Mouse (Mus musculus) bone marrow, adult 2 months (tissue): Measurements from ENCODE around the gene Bach1.

Source experiments
- CTCF ChIP-seq: fragments of 200-500 bp; IDR thresholded peaks from 2 replicates; pipeline ENCODE4 v1.5.1; 2011; ENCODE audit warnings: low read length, control low read depth; ENCODE audit not compliant: control insufficient read depth, insufficient read depth
- POLR2A ChIP-seq: fragments of 200-500 bp; IDR thresholded peaks from 2 replicates; pipeline ENCODE4 v1.6.1; 2011; ENCODE audit warnings: low read depth, mild to moderate bottlenecking, control low read depth, low read length, borderline replicate concordance; ENCODE audit not compliant: control insufficient read depth

DNA sequence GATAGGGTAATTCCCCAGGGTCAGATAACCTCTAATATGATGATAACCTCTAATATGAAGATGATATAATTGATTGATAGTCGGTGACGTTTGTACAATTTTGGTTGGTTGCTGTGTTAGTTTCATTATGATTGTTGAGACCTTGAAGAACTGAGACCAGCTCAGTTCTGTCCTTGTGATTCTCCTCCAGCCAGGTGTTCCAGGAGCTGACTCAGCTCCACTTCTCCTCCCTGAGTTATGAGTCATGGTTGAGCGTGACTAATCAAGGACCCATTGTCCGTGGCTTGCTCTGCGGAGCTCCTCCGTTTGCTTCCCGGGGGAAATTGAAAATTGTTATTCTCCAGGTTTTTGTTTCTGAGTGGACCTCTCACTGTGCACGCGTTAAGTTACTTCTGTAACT is 33.5 kb upstream of the Bach1 start:
- TF ChIP-seq CTCF = no peak
- no peak for TF ChIP-seq POLR2A
